Mouse (Mus musculus) lung, embryonic 15.5 days (tissue): ENCODE measurements around the gene Sytl5. TPM values are rescaled to one million over a fixed set of nuclear protein-coding genes. Genes with fewer than 3 reads are reported as not detected.

Source experiments
- polyA plus RNA-seq: library from polyadenylated mRNA; unstranded; fragments of >200 nt; fragmentation: Nextera tagmentation; extraction: Ambion mirVana; gene quantifications from 2 replicates; pipeline ENCODE4 v1.2.1, GENCODE M21; 2015

Sytl5 gene
- polyA plus RNA-seq, 1 experiment from 2014 or later: 0.96 TPM

Other genes starting within 250 kb of the Sytl5 start
- 63.1 and 66.7 TPM in 2 replicates for gene Dynlt3, start 222.6 kb upstream of the Sytl5 start, polyA plus RNA-seq
- not detected in 2 replicates for gene Hypm, start 38.7 kb upstream of the Sytl5 start, polyA plus RNA-seq
- gene H2al3, start 35.9 kb upstream of the Sytl5 start, polyA plus RNA-seq: not detected in 2 replicates
- gene Srpx, start 232.1 kb downstream of the Sytl5 start, polyA plus RNA-seq: 19.5 and 20.5 TPM in 2 replicates